Mouse (Mus musculus) kidney, postnatal 0 days (tissue): ENCODE results near the gene Sytl1. TPM values are rescaled to one million over a fixed set of nuclear protein-coding genes. Genes with fewer than 3 reads are reported as not detected.

Experiments used
- ATAC-seq: fragments of 200-750 bp; cut with Nextera tagmentation; replicated peaks from 2 replicates; pipeline ENCODE4 v1.8.0; 2017; ENCODE audit warnings: low read depth, moderate number of reproducible peaks, moderate TSS enrichment, moderate library complexity; ENCODE audit not compliant: low FRiP score
- DNase-seq: peaks from one replicate; pipeline ENCODE4 v3.0.0-alpha.2; 2016; ENCODE audit warnings: low spot score
- H3K27ac ChIP-seq: fragments of 300-500 bp; sonication (generic); 2 replicates; pipeline ENCODE4 v1.5.1; 2014; ENCODE audit warnings: mild to moderate bottlenecking
- H3K27me3 ChIP-seq: fragments of 300-500 bp; sonication (generic); 2 replicates; pipeline ENCODE4 v1.6.1; 2014; ENCODE audit warnings: low read length, mixed read lengths; ENCODE audit not compliant: insufficient read depth
- H3K36me3 ChIP-seq: fragments of 300-500 bp; sonication (generic); 2 replicates; pipeline ENCODE4 v1.6.1; 2014; ENCODE audit warnings: low read length, mixed read lengths; ENCODE audit not compliant: insufficient read depth
- H3K4me1 ChIP-seq: fragments of 300-500 bp; sonication (generic); replicated peaks from 2 replicates; pipeline ENCODE4 v1.6.1; 2014; ENCODE audit warnings: antibody characterized with exemption, low read length, mixed read lengths; ENCODE audit not compliant: insufficient read depth
- H3K4me2 ChIP-seq: fragments of 300-500 bp; sonication (generic); 2 replicates; pipeline ENCODE4 v1.6.1; 2014; ENCODE audit warnings: mild to moderate bottlenecking, low read length, moderate library complexity, mixed read lengths
- H3K4me3 ChIP-seq: fragments of 300-500 bp; sonication (generic); replicated peaks from 2 replicates; pipeline ENCODE4 v1.5.1; 2014; ENCODE audit warnings: low read depth, low read length
- H3K9ac ChIP-seq: fragments of 300-500 bp; sonication (generic); 2 replicates; pipeline ENCODE4 v1.6.1; 2014; ENCODE audit warnings: low read depth, low read length
- H3K9me3 ChIP-seq: fragments of 300-500 bp; sonication (generic); replicated peaks from 2 replicates; pipeline ENCODE4 v1.6.1; 2016; ENCODE audit warnings: low read length, inconsistent platforms, mixed read lengths
- CTCF ChIP-seq: IDR thresholded peaks from 2 replicates; pipeline ENCODE4 v1.5.1; 2016; ENCODE audit warnings: antibody characterized with exemption, low read depth, mild to moderate bottlenecking, moderate library complexity
- WGBS: fragments of 180-500 bp; shearing (Covaris S2); extraction: QIAGEN DNeasy Blood & Tissue Kit; methylation state at CpG from one replicate; pipeline ENCODE4 v1.1.7; 2014; 5-methylcytosine and 5-hydroxymethylcytosine counted together
- polyA plus RNA-seq: library from polyadenylated mRNA; unstranded; fragments of >200 nt; fragmentation: Nextera tagmentation; extraction: Ambion mirVana; gene quantifications from 2 replicates; pipeline ENCODE4 v1.2.1, GENCODE M21; 2015

The Sytl1 gene
- polyA plus RNA-seq, 1 experiment from 2014 or later = 2.8 TPM

DNA sequence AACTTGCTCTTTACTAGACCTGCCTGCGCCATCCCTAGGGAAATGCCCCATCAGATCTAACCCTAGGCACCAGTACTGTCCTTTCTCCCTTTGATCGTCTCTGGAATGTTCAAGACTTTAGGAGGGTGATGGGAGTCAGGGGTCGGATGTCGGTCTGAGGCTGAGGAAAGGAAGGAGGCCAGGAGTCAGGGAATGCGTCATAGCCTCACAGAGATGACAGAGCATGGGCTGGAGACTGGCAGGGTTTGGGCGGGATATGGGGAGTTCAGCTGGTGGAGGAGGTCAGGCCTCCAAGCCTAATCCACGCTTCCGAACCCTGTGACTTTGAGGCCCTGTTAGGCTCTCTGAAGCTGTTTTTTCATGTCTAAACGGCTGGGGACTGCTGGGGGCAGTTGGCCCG, 49.3 kb downstream of the Sytl1 start:
- H3K4me1 ChIP-seq = peaks cover 12% of the 10 kb centered on the region; the same call in 1 of the 2 replicates
- no peak overlapping the region for H3K27ac ChIP-seq
- no peak for DNase-seq
- peak overlapping the region; percentile 99 for H3K4me2 ChIP-seq
- no peak overlapping the region for H3K4me3 ChIP-seq
- no peaks in the 10 kb centered on the region for H3K9me3 ChIP-seq
- no peak for TF ChIP-seq CTCF
- no peak overlapping the region for H3K9ac ChIP-seq
- no peaks in the 10 kb centered on the region for H3K36me3 ChIP-seq
- no peak for ATAC-seq
- no peaks in the 10 kb centered on the region for H3K27me3 ChIP-seq
- WGBS = 17% methylated on average over 10 of the region's 10 CpGs

- Histone ChIP-seq H3K4me3 (0 out of 2 replicates have a peak overlapping the region, but pooled peaks have one; percentile 51), H3K36me3 (no peaks in the 10 kb centered on the region), H3K9ac (no peak overlapping the region), H3K4me1 (peaks cover 12% of the 10 kb centered on the region; the same call in 1 of the 2 replicates), H3K27me3 (no peaks in the 10 kb centered on the region), H3K9me3 (no peaks in the 10 kb centered on the region), H3K4me2 (peak overlapping the region; percentile 99), H3K27ac (no peak overlapping the region)
- no peak; the same call in 1 of the 2 replicates for TF ChIP-seq CTCF
- peak; percentile 63 for ATAC-seq
- no peak for DNase-seq
- WGBS = 2% methylated on average over 9 of the region's 9 CpGs
These were observed 49.7 kb downstream of the Sytl1 start for GRCm38 (mm10) chr4:133213268-133213590.

GRCm38 (mm10) chr4:133212562-133213267, 50.2 kb downstream of the Sytl1 start:
- H3K9ac ChIP-seq = peak overlapping the region; percentile 60
- no peaks in the 10 kb centered on the region for H3K9me3 ChIP-seq
- TF ChIP-seq CTCF = peak; percentile 48; the same call in 1 of the 2 replicates
- no peak overlapping the region for H3K27ac ChIP-seq
- WGBS = 2% methylated on average over 44 of the region's 44 CpGs
- ATAC-seq = peak; percentile 50; the same call in 1 of the 2 replicates
- peak; percentile 71 for DNase-seq
- no peaks in the 10 kb centered on the region for H3K36me3 ChIP-seq
- peak overlapping the region; percentile 51 for H3K4me3 ChIP-seq
- peaks cover 12% of the 10 kb centered on the region; the same call in 1 of the 2 replicates for H3K4me1 ChIP-seq
- peak overlapping the region; percentile 99 for H3K4me2 ChIP-seq
- H3K27me3 ChIP-seq = no peaks in the 10 kb centered on the region

GRCm38 (mm10) chr4:133211751-133212561, 51.0 kb downstream of the Sytl1 start, which contains the start of the genes Cd164l2 and Gpr3:
Gene Cd164l2, plus strand, starts transcription at chr4:133212131.
Gene Gpr3, minus strand, starts transcription at chr4:133212536.
- WGBS = 2% methylated on average over 51 of the region's 52 CpGs
- Histone ChIP-seq H3K36me3 (no peaks in the 10 kb centered on the region), H3K27ac (no peak within 1 kb of the TSS), H3K4me3 (peak within 1 kb of the TSS; percentile 51), H3K4me1 (peaks cover 12% of the 10 kb centered on the region; the same call in 1 of the 2 replicates), H3K4me2 (peak within 1 kb of the TSS; percentile 99), H3K27me3 (no peaks in the 10 kb centered on the region), H3K9me3 (no peaks in the 10 kb centered on the region), H3K9ac (peak within 1 kb of the TSS; percentile 60)
- ATAC-seq (peak; percentile 8; the same call in 1 of the 2 replicates), DNase-seq (no peak)
- no peak for TF ChIP-seq CTCF

- Histone ChIP-seq H3K4me3 (no peak overlapping the region), H3K9ac (no peak overlapping the region), H3K9me3 (no peaks in the 10 kb centered on the region), H3K4me2 (no peak overlapping the region), H3K36me3 (no peaks in the 10 kb centered on the region), H3K4me1 (peaks cover 12% of the 10 kb centered on the region; the same call in 1 of the 2 replicates), H3K27me3 (no peaks in the 10 kb centered on the region), H3K27ac (no peak overlapping the region)
- TF ChIP-seq CTCF = no peak
- WGBS = 93% methylated on average over 19 of the region's 19 CpGs
- DNase-seq (no peak), ATAC-seq (no peak)
These were observed 52.0 kb downstream of the Sytl1 start for GRCm38 (mm10) chr4:133210788-133211390.
